Mouse (Mus musculus): Measurements from ENCODE around the gene Rars2. TPM values are rescaled to one million over a fixed set of nuclear protein-coding genes. Genes with fewer than 3 reads are reported as not detected.

The Rars2 gene
- total and polyA plus RNA-seq, 2 experiments from 2014 or later = 49.7 to 93.2 TPM

GRCm38 (mm10) chr4:34688021-34688420 is 73.3 kb downstream of the Rars2 start:
- TF ChIP-seq EP300 (IDR thresholded peaks at IDR 0.05; ENCODE audit: low read depth) = no peak
- no peak for TF ChIP-seq CTCF (IDR thresholded peaks at IDR 0.05; ENCODE audit: low read depth)
- Histone ChIP-seq H3K36me3 (replicated peaks; ENCODE audit: control insufficient read depth, insufficient read depth, low read length) (0 out of 2 replicates have a peak, but pooled peaks cover 3% of the 10 kb centered on the region), H3K9me3 (replicated peaks; ENCODE audit: control insufficient read depth, low read length) (no peaks in the 10 kb centered on the region), H3K27me3 (ENCODE audit: control insufficient read depth, insufficient read depth, low read length) (no peaks in the 10 kb centered on the region), H3K4me3 (ENCODE audit: low read depth, low read length) (no peak overlapping the region), H3K9ac (replicated peaks; ENCODE audit: low read depth, low read length) (no peak overlapping the region), H3K4me2 (ENCODE audit: low read depth, low read length) (peak overlapping the region; percentile 75; the same call in 1 of the 2 replicates), H3K4me1 (ENCODE audit: control insufficient read depth, insufficient read depth) (peaks cover 6% of the 10 kb centered on the region; the same call in 1 of the 2 replicates), H3K27ac (ENCODE audit: low read depth) (no peak overlapping the region)
- 62% methylated on average over 3 of the region's 3 CpGs for WGBS
- ATAC-seq (ENCODE audit: insufficient read depth, low read depth) = no peak
- DNase-seq (ENCODE audit: low spot score) = no peak

DNA sequence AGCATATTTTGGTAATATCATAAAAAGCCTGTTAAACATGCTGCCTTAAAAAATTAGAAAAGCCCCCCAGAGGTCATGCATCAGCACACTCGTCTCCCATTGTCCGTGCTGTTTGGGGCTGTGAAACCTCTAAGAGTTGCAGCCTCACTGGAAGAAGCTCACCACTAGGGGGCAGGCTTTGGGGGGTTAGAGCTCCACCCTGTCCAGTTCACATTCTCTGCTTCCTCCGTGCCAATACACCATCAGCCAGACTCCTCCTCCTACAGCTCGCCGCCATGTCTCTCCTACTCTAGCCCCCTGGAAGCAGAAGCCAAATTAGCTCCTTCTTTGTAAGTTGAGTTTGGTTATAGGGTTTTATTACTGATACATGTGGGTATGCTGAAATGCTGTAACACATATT is 86.8 kb downstream of the Rars2 start:
- no peaks in the 10 kb centered on the region for H3K27me3 ChIP-seq (ENCODE audit: control insufficient read depth, insufficient read depth, low read length)
- H3K9me3 ChIP-seq (replicated peaks; ENCODE audit: control insufficient read depth, low read length) = no peaks in the 10 kb centered on the region
- no peaks in the 10 kb centered on the region for H3K4me1 ChIP-seq (ENCODE audit: control insufficient read depth, insufficient read depth)
- no peak overlapping the region for H3K9ac ChIP-seq (replicated peaks; ENCODE audit: low read depth, low read length)
- ATAC-seq (ENCODE audit: insufficient read depth, low read depth) (no peak), DNase-seq (ENCODE audit: low spot score) (no peak)
- H3K4me3 ChIP-seq (ENCODE audit: low read depth, low read length) = no peak overlapping the region
- no peak overlapping the region for H3K4me2 ChIP-seq (ENCODE audit: low read depth, low read length)
- 52% methylated on average over 5 of the region's 5 CpGs for WGBS
- no peaks in the 10 kb centered on the region for H3K36me3 ChIP-seq (replicated peaks; ENCODE audit: control insufficient read depth, insufficient read depth, low read length)
- TF ChIP-seq CTCF (IDR thresholded peaks at IDR 0.05; ENCODE audit: low read depth) (peak; percentile 41), EP300 (IDR thresholded peaks at IDR 0.05; ENCODE audit: low read depth) (no peak)
- H3K27ac ChIP-seq (ENCODE audit: low read depth) = no peak overlapping the region

DNA sequence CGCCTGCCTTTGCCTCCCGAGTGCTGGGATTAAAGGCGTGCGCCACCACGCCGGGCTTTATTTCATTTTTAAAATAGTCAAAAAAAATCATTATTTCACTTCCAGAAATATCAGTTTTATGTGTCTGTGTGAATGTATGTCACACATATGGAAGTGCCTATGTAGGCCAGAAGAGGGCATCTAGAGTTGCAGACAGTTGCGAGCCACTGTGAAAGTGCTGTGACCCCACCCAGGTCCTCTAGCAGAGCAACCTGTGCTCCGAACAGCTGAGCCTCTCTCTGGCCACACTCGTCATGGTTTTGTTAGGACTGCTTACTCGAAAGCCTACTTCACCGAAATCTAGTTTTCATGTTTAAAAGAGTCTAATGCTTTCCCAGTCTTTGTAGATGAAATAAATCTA is 87.5 kb downstream of the Rars2 start:
- H3K4me1 ChIP-seq (ENCODE audit: control insufficient read depth, insufficient read depth) = no peaks in the 10 kb centered on the region
- no peaks in the 10 kb centered on the region for H3K27me3 ChIP-seq (ENCODE audit: control insufficient read depth, insufficient read depth, low read length)
- no peak overlapping the region for H3K27ac ChIP-seq (ENCODE audit: low read depth)
- no peaks in the 10 kb centered on the region for H3K9me3 ChIP-seq (replicated peaks; ENCODE audit: control insufficient read depth, low read length)
- no peak overlapping the region for H3K4me3 ChIP-seq (ENCODE audit: low read depth, low read length)
- TF ChIP-seq CTCF (IDR thresholded peaks at IDR 0.05; ENCODE audit: low read depth) = no peak
- no peak for TF ChIP-seq EP300 (IDR thresholded peaks at IDR 0.05; ENCODE audit: low read depth)
- DNase-seq (ENCODE audit: low spot score) (no peak), ATAC-seq (ENCODE audit: insufficient read depth, low read depth) (no peak)
- H3K9ac ChIP-seq (replicated peaks; ENCODE audit: low read depth, low read length) = no peak overlapping the region
- H3K4me2 ChIP-seq (ENCODE audit: low read depth, low read length) = no peak overlapping the region
- WGBS = 91% methylated on average over 11 of the region's 11 CpGs
- H3K36me3 ChIP-seq (replicated peaks; ENCODE audit: control insufficient read depth, insufficient read depth, low read length) = no peaks in the 10 kb centered on the region

DNA sequence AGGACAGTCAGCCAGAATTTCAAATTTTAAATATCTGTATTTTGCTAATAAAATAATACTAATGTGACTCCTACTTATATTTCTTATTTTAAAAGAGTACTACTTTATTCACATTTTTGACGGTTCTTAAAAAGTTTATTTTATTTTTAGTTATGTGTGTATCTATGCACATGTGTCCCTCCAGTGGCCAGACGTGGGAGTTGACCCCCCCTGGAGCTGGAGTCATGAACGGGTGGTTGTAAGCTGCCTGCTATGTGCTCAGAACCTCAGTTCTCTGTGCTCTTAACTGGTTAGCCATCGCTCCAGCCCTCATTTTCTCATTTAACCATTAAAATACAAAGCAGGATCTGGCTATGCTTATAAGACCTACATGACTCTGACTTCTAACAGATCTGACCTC is 88.3 kb downstream of the Rars2 start:
- Histone ChIP-seq H3K9ac (replicated peaks; ENCODE audit: low read depth, low read length) (no peak overlapping the region), H3K4me2 (ENCODE audit: low read depth, low read length) (no peak overlapping the region), H3K27me3 (ENCODE audit: control insufficient read depth, insufficient read depth, low read length) (no peaks in the 10 kb centered on the region), H3K27ac (ENCODE audit: low read depth) (no peak overlapping the region), H3K9me3 (replicated peaks; ENCODE audit: control insufficient read depth, low read length) (no peaks in the 10 kb centered on the region), H3K36me3 (replicated peaks; ENCODE audit: control insufficient read depth, insufficient read depth, low read length) (no peaks in the 10 kb centered on the region), H3K4me1 (ENCODE audit: control insufficient read depth, insufficient read depth) (no peaks in the 10 kb centered on the region), H3K4me3 (ENCODE audit: low read depth, low read length) (no peak overlapping the region)
- DNase-seq (ENCODE audit: low spot score) (no peak), ATAC-seq (ENCODE audit: insufficient read depth, low read depth) (no peak)
- TF ChIP-seq EP300 (IDR thresholded peaks at IDR 0.05; ENCODE audit: low read depth) (no peak), CTCF (IDR thresholded peaks at IDR 0.05; ENCODE audit: low read depth) (no peak)
- WGBS = 57% methylated on average over 4 of the region's 4 CpGs

- Histone ChIP-seq H3K9ac (replicated peaks; ENCODE audit: low read depth, low read length) (no peak overlapping the region), H3K9me3 (replicated peaks; ENCODE audit: control insufficient read depth, low read length) (no peaks in the 10 kb centered on the region), H3K27ac (ENCODE audit: low read depth) (no peak overlapping the region), H3K4me1 (ENCODE audit: control insufficient read depth, insufficient read depth) (no peaks in the 10 kb centered on the region), H3K4me2 (ENCODE audit: low read depth, low read length) (no peak overlapping the region), H3K36me3 (replicated peaks; ENCODE audit: control insufficient read depth, insufficient read depth, low read length) (no peaks in the 10 kb centered on the region), H3K27me3 (ENCODE audit: control insufficient read depth, insufficient read depth, low read length) (no peaks in the 10 kb centered on the region), H3K4me3 (ENCODE audit: low read depth, low read length) (no peak overlapping the region)
- 72% methylated on average over 3 of the region's 3 CpGs for WGBS
- ATAC-seq (ENCODE audit: insufficient read depth, low read depth) = no peak
- TF ChIP-seq CTCF (IDR thresholded peaks at IDR 0.05; ENCODE audit: low read depth) (no peak), EP300 (IDR thresholded peaks at IDR 0.05; ENCODE audit: low read depth) (no peak)
- no peak for DNase-seq (ENCODE audit: low spot score)
Observed at GRCm38 (mm10) chr4:34707248-34707647, 92.5 kb downstream of the Rars2 start.

DNA sequence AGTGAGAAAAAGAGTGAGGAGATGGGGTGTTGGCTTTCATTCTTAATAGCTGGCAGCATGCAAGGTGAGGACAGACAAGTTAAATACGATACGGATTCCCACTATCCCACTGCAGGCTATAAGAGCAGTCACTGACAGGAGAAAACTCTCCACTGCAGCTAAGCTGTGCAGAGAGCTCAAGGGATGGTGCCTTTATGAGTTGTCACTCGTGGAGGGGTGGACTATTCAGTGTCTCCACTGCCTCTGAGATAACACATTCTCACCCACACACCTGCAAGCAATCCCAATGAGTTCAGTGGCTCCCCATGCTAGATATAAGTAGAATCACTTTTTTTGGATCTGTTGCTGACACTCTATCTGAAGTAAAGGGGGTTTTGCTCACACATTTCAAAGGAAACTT is 93.4 kb downstream of the Rars2 start:
- TF ChIP-seq EP300 (IDR thresholded peaks at IDR 0.05; ENCODE audit: low read depth) (no peak), CTCF (IDR thresholded peaks at IDR 0.05; ENCODE audit: low read depth) (no peak)
- Histone ChIP-seq H3K27me3 (ENCODE audit: control insufficient read depth, insufficient read depth, low read length) (no peaks in the 10 kb centered on the region), H3K4me3 (ENCODE audit: low read depth, low read length) (no peak overlapping the region), H3K4me2 (ENCODE audit: low read depth, low read length) (no peak overlapping the region), H3K27ac (ENCODE audit: low read depth) (no peak overlapping the region), H3K36me3 (replicated peaks; ENCODE audit: control insufficient read depth, insufficient read depth, low read length) (no peaks in the 10 kb centered on the region), H3K9me3 (replicated peaks; ENCODE audit: control insufficient read depth, low read length) (no peaks in the 10 kb centered on the region), H3K9ac (replicated peaks; ENCODE audit: low read depth, low read length) (no peak overlapping the region), H3K4me1 (ENCODE audit: control insufficient read depth, insufficient read depth) (no peaks in the 10 kb centered on the region)
- ATAC-seq (ENCODE audit: insufficient read depth, low read depth) = no peak
- no peak for DNase-seq (ENCODE audit: low spot score)
- WGBS = 53% methylated on average over 3 of the region's 3 CpGs

Other genes with a start within 250 kb of the Rars2 start
- 29.0 and 66.3 TPM in 2 replicates for gene Akirin2, start 64.0 kb upstream of the Rars2 start, total RNA-seq (2014; rRNA removed; ENCODE audit: low replicate concordance)
- 34.2 and 37.0 TPM in 2 replicates for gene Akirin2, start 64.0 kb upstream of the Rars2 start, polyA plus RNA-seq (2015; fragmentation: Nextera tagmentation; extraction: Ambion mirVana)
- gene Orc3, start within 50 bp of the Rars2 start, total RNA-seq (2014; rRNA removed; ENCODE audit: low replicate concordance) = 41.0 and 47.8 TPM in 2 replicates
- gene Orc3, start within 50 bp of the Rars2 start, polyA plus RNA-seq (2015; fragmentation: Nextera tagmentation; extraction: Ambion mirVana) = 50.0 and 51.4 TPM in 2 replicates
- 29.1 and 30.6 TPM in 2 replicates for gene Slc35a1, start 72.5 kb downstream of the Rars2 start, total RNA-seq (2014; rRNA removed; ENCODE audit: low replicate concordance)
- 31.8 and 32.2 TPM in 2 replicates for gene Slc35a1, start 72.5 kb downstream of the Rars2 start, polyA plus RNA-seq (2015; fragmentation: Nextera tagmentation; extraction: Ambion mirVana)
- gene Cfap206, start 115.2 kb downstream of the Rars2 start, total RNA-seq (2014; rRNA removed; ENCODE audit: low replicate concordance) = not detected in 2 replicates
- 0.44 TPM in 1 of 2 replicates, not detected in the other for gene Cfap206, start 115.2 kb downstream of the Rars2 start, polyA plus RNA-seq (2015; fragmentation: Nextera tagmentation; extraction: Ambion mirVana)
- not detected in 2 replicates for gene Gm136, start 141.3 kb downstream of the Rars2 start, total RNA-seq (2014; rRNA removed; ENCODE audit: low replicate concordance)
- not detected in 2 replicates for gene Gm136, start 141.3 kb downstream of the Rars2 start, polyA plus RNA-seq (2015; fragmentation: Nextera tagmentation; extraction: Ambion mirVana)
- gene Smim8, start 163.5 kb downstream of the Rars2 start, total RNA-seq (2014; rRNA removed; ENCODE audit: low replicate concordance) = 20.8 and 33.0 TPM in 2 replicates
- 107 and 112 TPM in 2 replicates for gene Smim8, start 163.5 kb downstream of the Rars2 start, polyA plus RNA-seq (2015; fragmentation: Nextera tagmentation; extraction: Ambion mirVana)